Mouse (Mus musculus) liver, adult (tissue): Measurements from ENCODE around the gene Copz2.

ENCODE experiments used
- GATA4 ChIP-seq: IDR thresholded peaks from 2 replicates; pipeline ENCODE4 v1.6.1; 2014; ENCODE audit warnings: mild to moderate bottlenecking, low read length; ENCODE audit not compliant: insufficient replicate concordance

Gene Copz2

DNA sequence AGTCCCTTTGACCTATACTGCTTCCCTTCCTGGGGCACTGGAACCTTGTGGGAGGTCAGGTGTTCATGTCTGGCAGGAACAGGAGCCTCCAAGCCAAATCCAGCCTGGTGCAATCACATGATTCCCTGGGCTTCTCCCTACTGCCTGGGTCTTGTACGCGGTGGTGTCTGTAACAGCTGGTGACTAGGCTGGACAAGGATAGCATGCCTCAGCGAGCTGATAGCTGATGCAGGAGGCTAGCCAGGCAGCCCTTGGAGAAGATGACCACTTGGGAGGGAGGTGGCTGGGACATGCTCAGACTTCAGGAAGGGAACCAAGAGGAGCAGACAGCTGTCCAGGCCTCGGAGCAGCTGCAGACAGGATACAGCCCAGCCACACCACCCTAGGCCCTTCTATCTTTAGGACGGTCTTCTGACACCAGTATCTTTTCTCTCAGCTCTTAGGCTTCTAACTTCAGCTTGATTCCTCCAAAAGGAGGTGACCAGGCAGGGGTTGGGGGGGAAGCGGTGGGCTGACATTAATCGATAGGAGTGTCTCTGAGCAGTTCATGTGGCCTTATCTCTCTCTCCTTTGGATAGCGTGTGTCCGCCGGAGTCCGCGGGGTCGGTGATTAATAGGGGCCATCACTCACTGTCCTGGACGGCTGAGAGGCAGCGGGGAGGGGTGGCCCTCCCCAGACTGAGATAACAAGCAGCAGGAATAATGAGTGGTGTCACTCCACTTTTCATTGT, 56.9 kb downstream of the Copz2 start:
- no peak for TF ChIP-seq GATA4

DNA sequence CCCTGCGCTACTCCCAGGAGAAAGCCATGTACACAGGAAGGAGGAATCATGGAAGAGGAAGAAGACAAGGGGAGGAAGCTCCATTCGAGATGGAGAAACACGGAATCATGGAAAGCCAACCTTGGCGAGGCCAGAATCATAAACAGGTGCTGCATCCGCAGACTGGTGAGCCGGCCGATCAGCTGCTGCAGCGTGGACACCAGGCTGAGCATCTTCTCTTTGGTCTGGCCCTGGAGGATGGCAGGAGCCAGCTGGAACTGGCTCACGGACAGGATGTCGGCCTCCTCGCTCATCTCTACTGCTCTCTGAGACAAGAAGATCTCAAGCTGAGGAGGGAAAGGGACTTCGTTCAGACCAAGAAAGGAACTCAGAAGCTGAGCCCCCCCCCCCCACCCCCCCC, 58.9 kb downstream of the Copz2 start:
- no peak for TF ChIP-seq GATA4

DNA sequence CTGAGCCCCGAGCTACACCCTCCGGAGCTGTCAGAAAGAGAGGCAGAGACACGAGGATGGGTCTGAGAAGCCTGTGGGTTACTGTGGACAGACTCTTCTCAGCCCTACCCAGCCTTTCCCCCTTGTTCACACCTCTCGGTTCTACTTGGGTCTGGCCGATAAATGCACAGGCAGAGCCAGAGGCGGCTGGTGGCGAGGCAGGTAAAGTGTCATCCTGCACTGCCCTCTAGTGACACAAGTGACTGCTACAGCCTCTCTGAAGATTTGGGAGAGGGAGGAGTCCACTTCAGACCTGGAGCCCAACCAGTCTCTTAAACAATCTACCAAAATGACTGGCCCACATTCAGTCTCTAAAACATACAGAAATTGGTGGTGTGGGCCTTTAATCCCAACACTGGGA, 60.3 kb downstream of the Copz2 start:
- no peak for TF ChIP-seq GATA4
